Mouse (Mus musculus) left cerebral cortex, adult 9 months (tissue): ENCODE data around the gene Dicer1.

Experiments used
- DNase-seq, 2 experiments: peaks; one replicate each; pipeline ENCODE4 v3.0.0; 2022; ENCODE audit warnings: low spot score in 2 of 2

Dicer1 gene

DNA sequence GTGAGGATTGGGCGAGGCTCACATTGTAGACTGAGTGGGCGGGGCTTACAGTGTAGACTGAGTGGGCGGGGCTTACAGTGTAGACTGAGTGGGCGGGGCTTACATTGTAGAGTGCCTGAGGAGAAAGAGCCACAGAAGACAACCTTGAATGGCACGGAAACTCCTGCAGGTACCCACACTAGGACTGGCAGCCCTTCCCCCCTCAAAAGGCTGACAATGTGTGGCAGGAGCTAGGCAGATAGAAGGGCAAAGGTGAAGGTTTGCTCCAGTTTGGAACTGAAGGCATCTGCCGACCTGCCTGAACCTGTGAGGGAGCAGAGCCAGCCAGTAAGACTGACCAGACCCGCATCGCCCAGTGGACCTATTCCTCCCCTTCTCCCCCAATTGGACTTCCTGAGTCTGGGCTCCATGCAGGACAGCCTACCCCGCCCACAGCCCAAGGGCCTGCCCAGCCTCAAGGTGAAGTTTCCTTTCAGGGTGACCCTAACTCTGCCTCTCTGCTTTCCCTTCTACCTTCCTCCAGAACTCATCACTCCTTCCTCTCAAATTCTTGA, 74.3 kb downstream of the Dicer1 start:
- no peak for DNase-seq

DNA sequence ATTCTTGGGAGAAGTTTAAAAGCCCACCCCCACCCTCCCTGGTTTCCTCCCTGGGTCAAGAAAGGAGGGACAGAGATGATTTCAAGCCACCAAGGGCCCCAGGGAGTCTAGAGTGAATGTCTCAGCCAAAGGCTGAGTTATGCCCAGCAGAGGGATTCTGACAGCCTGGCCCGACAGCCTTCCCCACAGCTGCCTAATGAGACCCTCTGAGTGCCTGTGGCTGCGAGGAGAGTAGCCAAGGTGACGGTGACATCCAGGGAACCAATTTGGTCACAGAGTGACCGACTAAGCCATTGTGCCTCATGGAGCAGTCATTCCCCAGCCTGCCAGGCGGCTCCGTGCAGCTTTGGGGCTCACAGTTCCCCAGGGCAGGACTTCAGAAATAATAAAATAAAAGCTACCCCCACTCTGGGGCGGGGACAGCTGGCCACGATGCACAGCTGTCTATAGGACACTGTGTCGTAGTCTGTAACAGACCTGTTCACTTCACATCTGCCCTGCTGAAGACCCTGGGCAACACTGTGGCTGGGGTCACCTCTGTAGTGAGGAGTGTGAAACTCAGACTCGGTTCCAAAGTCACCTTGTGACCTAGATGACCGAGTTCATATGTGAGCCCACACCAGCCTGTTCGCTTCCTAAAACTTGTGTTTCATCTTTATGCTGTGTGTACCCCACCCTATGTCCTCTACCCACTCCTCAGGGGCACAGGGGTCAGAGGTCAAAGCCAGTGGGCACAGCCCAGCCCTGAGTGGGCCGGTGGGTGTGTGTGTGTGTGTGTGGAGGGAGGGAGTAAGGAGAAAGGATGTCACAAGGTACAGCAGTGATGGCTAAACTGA, 75.0 kb downstream of the Dicer1 start:
- DNase-seq: no peak

DNA sequence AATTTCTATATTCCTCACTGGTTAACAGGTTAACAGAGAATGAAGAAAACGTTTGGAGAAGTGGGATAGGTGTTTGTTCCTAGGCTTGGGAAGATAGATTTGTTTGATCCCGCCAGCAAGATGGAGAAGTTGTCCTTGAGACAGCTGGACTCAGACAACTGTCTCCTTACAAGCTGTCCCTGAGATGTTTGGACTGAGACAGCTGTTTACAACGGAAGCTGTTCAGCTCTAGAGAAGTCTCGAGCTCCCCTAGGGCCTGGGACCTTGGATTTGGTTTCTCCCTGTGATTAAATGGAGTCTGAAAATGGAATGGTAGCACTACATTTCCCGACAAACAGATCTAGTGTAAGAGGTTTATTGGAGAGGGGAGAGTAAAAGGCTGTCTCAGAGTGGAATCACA, 78.8 kb downstream of the Dicer1 start:
- no peak for DNase-seq

DNA sequence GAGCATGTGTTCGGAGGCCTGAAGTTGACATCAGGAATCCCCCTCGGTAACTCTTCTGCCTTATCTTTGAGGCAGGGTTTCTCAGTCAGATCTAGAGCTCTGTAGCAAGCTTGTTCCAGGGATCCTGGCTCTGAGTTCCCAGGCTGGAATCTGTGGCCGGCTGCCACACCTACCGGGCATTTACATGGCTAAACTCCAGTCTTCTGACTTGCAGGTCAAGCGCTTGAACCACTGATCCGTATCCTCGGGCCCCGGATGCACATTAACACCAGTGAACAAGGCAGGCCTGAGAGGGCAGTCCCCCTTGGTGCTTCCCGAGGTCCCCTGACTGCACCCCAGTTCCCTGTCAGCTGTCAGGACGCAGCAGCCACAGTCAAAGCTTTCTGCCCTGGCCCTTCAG, 79.3 kb downstream of the Dicer1 start:
- DNase-seq: no peak

DNA sequence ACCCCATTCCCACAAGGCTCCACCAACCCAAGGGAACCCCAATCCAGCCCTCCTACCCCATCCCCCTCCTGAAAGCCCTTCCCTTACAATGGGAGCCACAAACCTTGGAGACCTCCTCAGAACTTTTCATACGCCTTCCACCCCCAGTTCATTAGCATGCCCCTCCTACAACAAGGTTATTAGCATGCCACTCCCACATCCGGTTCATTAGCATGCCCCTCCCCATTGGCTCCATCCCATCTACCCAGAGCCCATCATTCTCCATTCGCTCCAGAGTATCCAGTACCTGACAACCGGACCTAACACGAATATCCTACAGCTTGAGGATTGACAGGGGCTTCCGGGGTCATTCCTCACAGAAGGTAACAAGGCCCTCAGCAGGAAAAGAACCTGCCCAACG, 83.9 kb downstream of the Dicer1 start:
- no peak for DNase-seq

DNA sequence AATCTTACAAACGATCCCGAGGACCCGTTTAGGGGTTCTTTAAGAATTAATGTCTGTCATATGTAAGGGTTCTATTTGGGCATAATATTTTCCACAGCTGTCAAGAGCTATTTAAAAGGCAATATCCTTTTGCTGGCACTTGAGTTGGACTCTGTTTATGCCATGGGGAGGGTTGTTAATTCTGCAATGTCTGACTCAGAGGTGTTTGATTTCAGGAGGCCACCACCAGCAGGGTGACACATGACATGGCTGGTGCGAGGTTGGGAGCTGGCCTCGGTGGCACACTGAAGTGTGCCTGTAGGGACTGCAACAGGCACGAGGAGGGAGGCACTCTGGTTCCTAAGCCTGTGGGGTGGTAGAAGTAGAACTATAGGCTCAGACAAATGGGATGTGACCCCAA, 85.8 kb downstream of the Dicer1 start:
- no peak for DNase-seq

DNA sequence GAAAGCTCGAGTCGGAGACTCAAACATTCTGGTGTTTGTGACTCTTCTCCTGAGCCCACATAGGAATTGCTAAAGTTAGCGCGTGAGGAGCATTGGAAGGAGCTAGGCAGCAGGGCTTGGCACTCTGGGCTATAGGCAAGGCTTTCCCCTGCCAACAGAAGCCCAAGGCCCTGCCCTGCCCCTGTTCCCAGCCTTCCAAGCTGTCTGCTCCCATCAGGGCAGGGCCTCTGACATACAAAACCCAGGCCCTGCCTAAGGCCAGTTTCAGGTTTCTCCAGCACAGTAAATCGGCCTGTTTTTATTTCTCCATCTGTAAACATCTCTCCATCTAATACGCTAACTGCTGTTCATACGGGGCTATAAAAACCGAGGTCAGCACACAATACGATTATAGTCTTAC, 86.2 kb downstream of the Dicer1 start:
- DNase-seq: no peak

DNA sequence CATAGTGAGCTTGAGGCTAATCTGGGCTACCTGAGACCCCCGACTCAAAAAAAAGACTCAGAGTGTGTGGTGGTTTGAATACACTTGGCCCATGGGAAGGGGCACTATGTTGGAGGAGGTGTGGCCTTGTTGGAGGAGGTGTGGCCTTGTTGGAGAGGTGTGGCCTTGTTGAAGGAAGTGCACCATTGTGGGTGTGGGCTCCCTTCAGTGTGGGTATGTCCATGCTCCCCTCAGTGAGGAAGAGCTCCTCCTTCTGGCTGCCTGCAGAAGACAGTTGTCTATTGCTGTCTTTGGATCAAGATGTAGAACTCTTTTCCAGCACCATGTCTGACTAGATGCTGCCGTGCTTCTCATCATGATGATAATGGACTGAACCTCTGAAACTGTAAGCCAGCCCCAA, 95.6 kb downstream of the Dicer1 start:
- no peak for DNase-seq

DNA sequence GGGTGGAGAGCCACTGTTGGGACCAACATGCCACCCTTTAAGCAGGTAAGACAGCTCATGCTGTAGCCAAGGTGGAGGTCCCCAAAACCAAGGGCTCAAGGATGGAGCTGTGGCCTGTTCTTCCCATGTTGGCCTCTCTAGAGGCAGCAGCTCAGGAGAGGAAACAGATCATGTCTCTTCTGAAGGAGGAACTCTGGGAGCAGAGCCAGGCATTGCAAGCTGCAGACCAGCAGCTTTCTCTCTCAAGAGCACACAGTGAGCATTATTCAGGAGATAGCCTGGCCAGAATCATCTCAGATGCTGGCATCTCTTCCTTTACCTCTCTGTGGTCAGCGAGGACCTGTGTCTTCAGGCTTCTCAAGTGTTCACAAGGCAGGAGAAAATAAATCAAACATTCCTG, 96.7 kb downstream of the Dicer1 start:
- no peak for DNase-seq

DNA sequence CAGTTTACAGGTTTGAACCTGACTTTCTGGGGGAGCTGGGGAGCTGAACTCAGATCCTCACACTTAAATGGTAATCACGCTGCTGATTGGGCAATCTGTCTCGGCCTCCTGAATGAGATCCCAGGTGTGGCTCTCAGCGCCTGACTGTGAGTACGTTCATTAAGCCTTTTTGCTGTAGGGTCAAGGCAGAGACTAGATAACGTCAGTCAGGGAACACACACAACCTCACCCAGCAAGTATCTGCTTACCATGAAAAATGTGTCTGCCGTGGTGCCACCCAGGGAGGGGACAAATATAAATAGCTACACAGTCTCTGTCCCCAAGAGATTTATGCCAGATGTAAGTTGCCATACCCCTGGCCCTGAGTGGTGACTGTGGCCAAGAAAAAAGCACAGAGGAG, 99.7 kb downstream of the Dicer1 start:
- no peak for DNase-seq

DNA sequence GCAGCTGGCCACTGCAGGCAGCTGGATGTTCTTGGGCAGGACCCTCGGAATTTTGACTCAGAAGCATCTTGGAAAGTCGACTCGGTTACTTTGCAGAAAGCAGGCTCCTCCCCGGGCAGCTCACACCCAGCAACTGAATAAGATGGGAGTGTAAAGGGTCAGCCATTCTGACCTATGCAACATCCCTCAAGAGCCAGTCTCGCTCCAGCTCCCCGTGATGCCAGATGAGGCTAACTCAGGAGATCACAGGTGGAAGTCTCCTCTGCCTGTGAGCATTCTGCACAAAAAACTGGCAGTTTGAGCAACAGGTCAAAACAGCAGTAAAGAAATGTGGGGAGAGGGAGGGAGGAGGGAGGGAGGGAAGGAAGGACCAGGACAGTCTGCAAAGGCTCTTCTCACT, 100.5 kb downstream of the Dicer1 start:
- no peak for DNase-seq

DNA sequence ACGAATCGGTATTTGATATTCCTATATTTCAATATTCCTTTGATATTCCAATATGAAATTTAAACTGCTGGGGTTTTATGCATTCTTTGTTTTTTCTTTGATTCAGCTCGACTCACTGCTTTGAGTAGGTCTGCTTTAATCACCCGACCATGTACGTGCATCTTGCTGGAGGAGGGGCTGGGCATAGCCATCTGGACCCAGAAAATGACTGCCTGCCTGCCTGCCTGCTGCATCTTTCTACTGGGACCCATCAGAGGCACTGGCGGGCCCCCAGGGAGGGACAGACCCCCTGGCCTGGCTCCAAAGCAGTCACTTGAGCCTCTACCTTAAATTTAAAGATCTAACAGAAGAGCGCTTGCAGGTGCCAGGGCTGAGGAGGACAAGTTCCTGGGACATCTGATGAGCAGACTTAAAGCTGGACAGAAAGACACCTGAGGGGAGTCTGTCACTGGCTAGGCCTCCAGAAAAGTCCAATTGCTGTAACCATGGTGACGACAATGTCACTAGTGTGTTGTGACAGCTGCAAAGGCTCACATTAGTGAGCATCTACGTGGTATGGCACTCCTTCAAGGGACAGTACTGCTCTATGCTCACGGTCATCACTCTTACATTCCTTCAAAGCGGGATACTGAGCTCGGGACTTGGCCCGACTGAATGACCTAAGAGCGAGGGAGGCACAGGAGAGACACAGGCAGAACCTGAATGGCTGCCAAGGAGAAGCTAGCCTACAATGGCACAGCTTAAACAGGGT, 101.1 kb downstream of the Dicer1 start:
- DNase-seq: no peak

DNA sequence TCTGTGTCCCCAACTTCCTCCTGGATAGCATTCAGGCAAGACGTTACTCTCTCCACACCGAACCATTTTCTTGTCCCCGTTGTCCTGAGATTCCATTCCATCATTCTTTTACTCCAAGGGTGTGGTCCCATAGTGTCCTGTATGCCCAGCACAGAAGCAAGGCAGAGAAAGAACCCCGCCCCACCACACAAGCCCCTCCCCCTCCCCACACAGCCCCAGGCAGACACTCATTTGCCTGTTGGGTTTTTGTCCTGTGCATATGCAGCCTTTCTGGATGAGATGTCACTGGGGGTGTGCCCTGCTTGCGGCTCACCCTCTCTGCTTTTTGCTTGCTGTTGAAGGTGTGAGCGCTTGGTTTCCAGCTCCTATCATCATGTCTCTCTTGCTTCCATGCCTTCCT, 103.4 kb downstream of the Dicer1 start:
- DNase-seq: no peak

DNA sequence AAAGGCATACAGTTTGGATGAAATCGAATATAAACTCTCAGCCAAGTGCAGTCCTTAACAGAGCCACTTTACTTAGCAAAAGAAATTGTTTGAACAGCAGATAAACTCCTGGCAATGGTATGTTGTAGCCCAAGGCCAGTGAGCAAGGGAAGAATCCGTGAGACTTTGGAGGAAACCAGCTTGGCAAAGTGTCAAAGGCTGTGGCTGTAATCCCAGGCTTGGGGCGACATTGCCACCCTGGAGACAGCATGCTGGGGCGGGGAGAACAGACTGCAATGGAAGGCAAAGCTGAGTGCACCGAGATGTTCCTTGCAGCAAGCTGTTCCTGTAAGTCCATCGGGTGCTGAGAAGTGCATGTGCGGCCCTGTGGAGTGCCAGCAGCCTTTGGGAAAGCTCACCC, 109.4 kb downstream of the Dicer1 start:
- no peak for DNase-seq

DNA sequence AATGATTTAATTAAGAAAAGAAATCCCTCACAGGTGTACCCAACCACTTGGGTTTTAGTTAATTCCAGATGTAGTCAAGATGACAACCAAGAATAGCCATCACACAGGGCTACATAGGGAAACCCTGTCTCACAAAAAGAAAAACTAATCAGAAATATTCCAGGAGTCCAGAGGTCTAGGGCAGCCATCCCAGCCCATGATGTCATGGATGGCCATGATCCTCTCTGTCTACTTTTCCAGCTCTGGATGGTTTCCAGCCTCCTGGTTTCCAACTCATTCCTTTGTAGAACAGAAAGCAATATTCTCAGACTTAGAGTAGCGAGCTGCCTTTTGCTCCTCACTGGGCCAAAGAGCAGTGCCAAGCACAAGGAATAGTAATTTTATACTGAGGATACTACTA, 110.8 kb downstream of the Dicer1 start:
- DNase-seq: no peak

DNA sequence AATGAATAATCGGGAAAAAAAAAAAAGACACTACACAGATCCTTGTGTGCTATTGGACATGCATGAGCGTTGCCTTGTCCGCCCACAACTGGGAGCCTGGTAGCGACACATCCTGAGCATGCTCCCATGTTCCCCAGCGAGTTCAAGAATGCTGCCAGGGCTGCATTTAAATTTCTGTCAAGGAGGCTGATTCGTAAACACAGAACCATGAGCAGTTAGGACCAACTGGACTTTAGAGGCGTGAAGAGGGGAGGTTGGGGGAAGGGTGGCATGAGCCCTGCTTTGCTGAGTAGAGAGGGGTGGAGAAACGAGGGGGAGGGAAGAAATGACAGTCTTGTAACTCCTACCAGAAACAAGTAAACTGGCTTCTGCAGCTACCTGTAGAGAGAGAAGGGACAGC, 113.6 kb downstream of the Dicer1 start:
- DNase-seq: no peak
